Mouse (Mus musculus): ENCODE data around the gene Kcnmb1. TPM values are rescaled to one million over a fixed set of nuclear protein-coding genes. Genes with fewer than 3 reads are reported as not detected.
A peak's percentile ranks its signal among the peaks of the same experiment; 100 is the strongest.

Kcnmb1 gene
- polyA plus RNA-seq, 1 experiment from 2014 or later = 0.15 TPM

DNA sequence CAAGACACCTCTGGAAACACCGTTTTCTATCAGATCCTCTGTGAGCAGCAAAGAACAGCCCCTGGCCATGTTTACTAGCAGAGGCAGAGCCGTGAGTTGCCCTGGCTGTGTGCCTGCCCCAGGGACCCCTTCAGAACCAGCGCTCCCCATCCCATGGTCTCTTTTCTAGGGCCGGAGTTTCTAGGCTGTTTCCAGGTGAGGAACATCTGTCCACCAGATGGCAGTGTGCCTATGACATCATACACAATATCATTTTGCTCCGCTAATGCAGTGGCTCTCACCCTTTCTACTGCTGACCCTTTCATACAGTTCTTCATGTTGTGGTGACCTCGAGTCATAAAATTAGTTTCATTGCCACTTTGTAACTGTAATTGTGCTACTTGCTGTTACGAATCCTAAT is 34.2 kb upstream of the Kcnmb1 start:
- Histone ChIP-seq H3K36me3 (no peaks in the 10 kb centered on the region), H3K4me1 (replicated peaks) (peaks cover 43% of the 10 kb centered on the region), H3K4me3 (replicated peaks) (no peak overlapping the region), H3K4me2 (peak overlapping the region; percentile 3; the same call in 1 of the 2 replicates), H3K9ac (replicated peaks) (no peak overlapping the region), H3K27me3 (peaks cover 10% of the 10 kb centered on the region; the same call in 1 of the 2 replicates), H3K9me3 (no peaks in the 10 kb centered on the region), H3K27ac (no peak overlapping the region)
- ATAC-seq (ENCODE audit: insufficient number of reproducible peaks, insufficient read depth, low FRiP score, low TSS enrichment, low read depth) = peak; percentile 63
- 14% methylated on average over 7 of the region's 7 CpGs for WGBS

DNA sequence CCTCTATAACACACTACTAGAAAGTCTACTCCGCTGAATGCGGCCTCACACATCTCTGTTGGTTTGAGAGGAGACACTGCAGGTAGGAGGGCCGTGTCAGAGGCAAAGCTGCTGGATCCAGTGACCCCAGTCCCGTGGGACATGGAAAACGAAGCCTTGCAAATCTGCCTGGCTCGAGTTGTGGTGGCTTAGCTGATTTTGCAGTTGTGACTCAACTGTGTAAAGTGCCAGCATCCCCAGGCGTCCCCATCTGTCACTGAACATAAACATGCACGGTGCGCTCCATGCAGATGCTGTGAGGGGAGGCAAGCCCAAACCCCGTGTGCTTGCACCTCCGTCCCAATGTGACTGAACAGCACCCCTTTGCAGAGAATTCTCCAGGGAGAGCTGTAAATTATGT is 33.4 kb upstream of the Kcnmb1 start:
- Histone ChIP-seq H3K4me3 (replicated peaks) (no peak overlapping the region), H3K9me3 (no peaks in the 10 kb centered on the region), H3K36me3 (no peaks in the 10 kb centered on the region), H3K4me1 (replicated peaks) (peaks cover 43% of the 10 kb centered on the region), H3K27ac (no peak overlapping the region), H3K9ac (replicated peaks) (no peak overlapping the region), H3K27me3 (peaks cover 10% of the 10 kb centered on the region; the same call in 1 of the 2 replicates), H3K4me2 (no peak overlapping the region)
- WGBS = 57% methylated on average over 11 of the region's 11 CpGs
- ATAC-seq (ENCODE audit: insufficient number of reproducible peaks, insufficient read depth, low FRiP score, low TSS enrichment, low read depth) = no peak

DNA sequence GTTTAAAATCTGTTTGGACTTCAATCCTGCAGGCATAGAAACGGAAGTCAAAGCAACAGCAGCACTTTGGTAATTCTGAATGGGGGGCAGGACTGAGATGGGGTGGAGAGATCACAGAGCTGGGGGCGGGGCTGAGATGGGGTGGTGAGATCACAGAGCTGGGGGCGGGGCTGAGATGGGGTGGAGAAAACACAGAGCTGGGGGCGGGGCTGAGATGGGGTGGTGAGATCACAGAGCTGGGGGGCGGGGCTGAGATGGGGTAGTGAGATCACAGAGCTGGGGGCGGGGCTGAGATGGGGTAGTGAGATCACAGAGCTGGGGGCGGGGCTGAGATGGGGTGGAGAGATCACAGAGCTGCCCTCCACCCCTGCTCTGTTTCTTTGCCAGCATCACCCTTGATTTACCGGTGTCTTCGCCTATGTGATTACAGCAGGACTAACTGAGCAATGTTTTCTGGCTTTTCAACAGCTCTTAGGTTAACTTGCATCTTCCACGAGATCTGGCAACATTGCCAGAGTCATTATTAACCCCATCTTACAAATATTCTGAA is 30.9 kb upstream of the Kcnmb1 start:
- H3K9ac ChIP-seq (replicated peaks) = no peak overlapping the region
- no peak overlapping the region for H3K27ac ChIP-seq
- H3K36me3 ChIP-seq = no peaks in the 10 kb centered on the region
- no peaks in the 10 kb centered on the region for H3K9me3 ChIP-seq
- H3K4me3 ChIP-seq (replicated peaks) = no peak overlapping the region
- no peak for ATAC-seq (ENCODE audit: insufficient number of reproducible peaks, insufficient read depth, low FRiP score, low TSS enrichment, low read depth)
- peaks cover 10% of the 10 kb centered on the region; the same call in 1 of the 2 replicates for H3K27me3 ChIP-seq
- WGBS = 4% methylated on average over 10 of the region's 10 CpGs
- H3K4me2 ChIP-seq = peak overlapping the region; percentile 17
- H3K4me1 ChIP-seq (replicated peaks) = peaks cover 40% of the 10 kb centered on the region

DNA sequence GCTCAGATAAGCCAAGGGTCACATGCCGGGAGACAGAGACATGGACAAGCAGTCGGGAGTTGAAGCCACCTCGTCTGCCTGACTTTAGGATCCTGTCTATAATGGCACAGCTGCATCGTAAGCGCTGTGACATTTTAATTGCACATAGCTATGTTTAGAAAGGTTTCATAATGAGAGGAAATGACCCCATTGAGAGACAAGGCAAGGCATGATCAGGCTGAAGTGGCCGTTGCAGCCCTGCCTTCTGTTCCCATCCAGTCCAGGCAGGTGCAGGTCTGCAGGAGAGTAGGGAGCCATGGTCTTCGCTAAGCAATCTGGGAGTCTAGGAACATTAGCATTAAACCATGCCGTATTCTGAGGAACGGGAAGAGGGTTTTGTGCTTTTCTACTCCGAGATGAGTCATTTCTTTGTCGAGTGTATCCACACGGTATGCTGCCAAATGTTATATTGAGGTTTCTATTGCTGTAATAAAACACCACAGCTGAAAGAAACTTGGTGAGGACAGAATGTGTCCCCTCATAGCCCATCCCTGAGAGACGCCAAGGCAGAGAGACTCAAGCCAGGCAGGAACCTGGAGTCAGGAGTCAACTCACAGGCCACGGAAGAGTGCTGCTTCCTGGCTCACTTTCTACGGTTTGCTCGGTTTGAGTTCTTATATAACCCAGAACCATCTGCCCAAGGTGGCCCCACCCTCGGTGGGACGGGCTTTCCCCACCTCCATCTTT is 30.3 kb upstream of the Kcnmb1 start:
- Histone ChIP-seq H3K36me3 (no peaks in the 10 kb centered on the region), H3K27me3 (peaks cover 8% of the 10 kb centered on the region; the same call in 1 of the 2 replicates), H3K4me3 (replicated peaks) (no peak overlapping the region), H3K27ac (no peak overlapping the region), H3K4me2 (peak overlapping the region; percentile 17), H3K4me1 (replicated peaks) (peaks cover 45% of the 10 kb centered on the region), H3K9me3 (no peaks in the 10 kb centered on the region), H3K9ac (replicated peaks) (no peak overlapping the region)
- no peak for ATAC-seq (ENCODE audit: insufficient number of reproducible peaks, insufficient read depth, low FRiP score, low TSS enrichment, low read depth)
- 52% methylated on average over 18 of the region's 18 CpGs for WGBS

DNA sequence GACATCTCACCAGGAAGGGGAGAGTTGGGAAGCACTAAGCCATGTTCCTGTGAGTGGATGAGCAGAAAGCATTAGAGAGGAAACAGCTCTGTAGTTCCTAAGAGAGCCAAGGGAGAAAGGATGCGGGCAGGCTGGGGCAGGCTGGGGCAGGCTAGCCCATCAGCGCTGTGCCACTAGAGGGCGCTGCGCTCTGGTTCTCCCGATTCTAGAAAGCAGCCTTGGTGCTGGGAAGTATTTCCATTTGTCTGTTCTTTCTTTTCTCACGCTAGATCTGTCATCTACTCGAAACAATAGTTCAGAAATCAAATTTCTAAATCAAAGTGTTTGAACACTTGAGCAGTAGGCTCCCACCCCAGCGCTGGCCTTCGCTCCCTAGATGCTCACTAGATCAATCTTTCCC is 28.5 kb upstream of the Kcnmb1 start:
- ATAC-seq (ENCODE audit: insufficient number of reproducible peaks, insufficient read depth, low FRiP score, low TSS enrichment, low read depth) = no peak
- Histone ChIP-seq H3K4me3 (replicated peaks) (no peak overlapping the region), H3K27ac (no peak overlapping the region), H3K9me3 (no peaks in the 10 kb centered on the region), H3K4me1 (replicated peaks) (peaks cover 40% of the 10 kb centered on the region), H3K4me2 (no peak overlapping the region), H3K27me3 (no peaks in the 10 kb centered on the region), H3K9ac (replicated peaks) (no peak overlapping the region), H3K36me3 (no peaks in the 10 kb centered on the region)
- WGBS = 60% methylated on average over 9 of the region's 9 CpGs

DNA sequence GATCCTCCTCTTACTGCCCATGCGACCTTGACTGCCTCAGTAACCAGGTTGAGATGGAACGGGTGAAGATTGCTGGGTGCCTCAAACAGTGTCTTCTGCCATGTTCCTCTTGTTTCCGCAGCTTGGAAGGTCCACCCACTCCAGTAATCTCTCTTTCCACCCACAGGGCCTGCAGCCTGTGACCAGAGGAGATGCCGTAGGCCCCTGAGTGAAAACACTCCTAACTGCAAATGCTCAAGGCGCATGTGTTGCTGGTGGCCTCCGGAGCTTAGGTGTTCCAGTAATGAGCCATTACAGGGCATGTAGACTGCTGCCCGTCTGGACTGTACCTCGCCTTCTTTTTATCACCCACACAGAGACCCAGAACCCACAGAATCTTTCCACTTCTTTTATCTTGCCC is 25.2 kb upstream of the Kcnmb1 start:
- Histone ChIP-seq H3K9me3 (no peaks in the 10 kb centered on the region), H3K4me1 (replicated peaks) (peaks cover 32% of the 10 kb centered on the region), H3K9ac (replicated peaks) (no peak overlapping the region), H3K36me3 (no peaks in the 10 kb centered on the region), H3K27ac (no peak overlapping the region), H3K4me2 (no peak overlapping the region), H3K27me3 (no peaks in the 10 kb centered on the region), H3K4me3 (replicated peaks) (no peak overlapping the region)
- no peak for ATAC-seq (ENCODE audit: insufficient number of reproducible peaks, insufficient read depth, low FRiP score, low TSS enrichment, low read depth)
- WGBS = 69% methylated on average over 8 of the region's 8 CpGs

DNA sequence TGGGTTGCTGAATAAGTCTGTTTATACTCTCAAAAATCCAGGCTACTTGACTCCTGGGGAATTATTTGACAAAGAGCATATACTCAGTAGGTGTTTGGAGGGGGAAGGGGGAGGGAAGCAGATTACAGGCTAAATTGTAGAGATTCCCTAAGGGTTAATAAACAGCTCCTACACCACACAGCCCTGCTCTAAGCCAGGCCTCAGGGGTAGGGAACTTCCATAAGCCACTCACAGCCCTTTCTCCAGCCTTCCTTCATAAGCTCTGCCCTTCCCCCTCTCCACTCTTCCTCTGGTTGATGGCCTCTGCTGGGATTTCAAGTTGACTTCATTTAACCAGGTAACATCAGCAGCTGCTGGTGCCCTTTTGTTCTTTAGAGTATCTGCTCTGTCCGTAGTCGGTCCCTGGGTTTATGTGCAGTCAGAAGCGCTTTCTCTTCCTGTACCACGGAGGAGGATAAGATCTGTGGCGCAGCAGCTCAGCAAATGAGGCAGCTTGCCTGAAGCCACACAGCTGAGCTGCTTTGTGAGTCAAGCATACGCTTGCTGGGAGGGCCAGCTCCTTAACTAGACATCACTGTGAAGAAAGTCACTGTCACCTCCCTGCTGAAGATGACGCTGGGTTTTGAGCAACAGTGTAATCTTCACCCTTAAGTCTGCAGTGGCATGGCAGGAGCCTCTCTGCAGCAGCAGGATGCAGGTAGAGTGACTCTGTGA is 24.1 kb upstream of the Kcnmb1 start:
- ATAC-seq (ENCODE audit: insufficient number of reproducible peaks, insufficient read depth, low FRiP score, low TSS enrichment, low read depth) = peak; percentile 40; the same call in 1 of the 2 replicates
- peak overlapping the region; percentile 24; the same call in 1 of the 2 replicates for H3K27ac ChIP-seq
- 39% methylated on average over 7 of the region's 7 CpGs for WGBS

DNA sequence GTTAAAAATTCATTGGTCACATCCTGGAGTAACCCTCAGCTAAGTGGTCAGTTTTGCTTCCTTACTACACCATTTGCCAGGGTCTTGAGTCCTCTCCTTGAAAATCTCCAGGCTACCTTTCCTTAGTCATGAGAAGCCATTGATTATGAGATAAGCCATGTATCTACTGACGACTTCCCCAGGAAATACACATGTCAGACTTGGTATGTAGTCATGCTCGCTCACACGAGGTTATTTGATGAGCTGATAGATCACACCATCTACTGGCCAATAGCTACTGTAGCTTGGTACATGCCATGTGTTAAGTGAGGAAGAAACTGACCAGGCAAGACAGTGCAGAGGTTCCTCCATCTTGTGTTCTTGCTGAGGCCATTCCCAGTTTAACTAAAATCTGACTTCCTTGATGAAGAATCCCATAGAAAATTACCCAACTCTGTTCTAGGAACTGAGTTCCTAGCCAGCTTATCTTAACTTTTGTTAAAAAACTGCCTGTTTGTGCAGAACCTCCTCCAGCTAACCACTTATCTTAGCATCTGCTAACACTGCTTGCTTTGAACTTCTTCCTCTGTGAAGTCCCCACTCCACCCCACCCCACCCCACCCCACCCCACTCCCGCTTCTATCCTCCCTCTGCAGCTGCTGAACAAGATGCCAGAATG is 23.2 kb upstream of the Kcnmb1 start:
- Histone ChIP-seq H3K27me3 (no peaks in the 10 kb centered on the region), H3K4me1 (replicated peaks) (peaks cover 28% of the 10 kb centered on the region), H3K36me3 (no peaks in the 10 kb centered on the region), H3K9me3 (no peaks in the 10 kb centered on the region), H3K4me3 (replicated peaks) (no peak overlapping the region), H3K4me2 (no peak overlapping the region), H3K9ac (replicated peaks) (no peak overlapping the region), H3K27ac (no peak overlapping the region)
- no peak for ATAC-seq (ENCODE audit: insufficient number of reproducible peaks, insufficient read depth, low FRiP score, low TSS enrichment, low read depth)
- 83% methylated on average over 4 of the region's 4 CpGs for WGBS

More for the DNA sequence above, 24.1 kb upstream of the Kcnmb1 start:
- Histone ChIP-seq H3K9me3 (no peaks in the 10 kb centered on the region), H3K4me3 (replicated peaks) (no peak overlapping the region), H3K27me3 (no peaks in the 10 kb centered on the region), H3K9ac (replicated peaks) (no peak overlapping the region), H3K4me1 (replicated peaks) (peaks cover 28% of the 10 kb centered on the region), H3K36me3 (no peaks in the 10 kb centered on the region), H3K4me2 (no peak overlapping the region)

DNA sequence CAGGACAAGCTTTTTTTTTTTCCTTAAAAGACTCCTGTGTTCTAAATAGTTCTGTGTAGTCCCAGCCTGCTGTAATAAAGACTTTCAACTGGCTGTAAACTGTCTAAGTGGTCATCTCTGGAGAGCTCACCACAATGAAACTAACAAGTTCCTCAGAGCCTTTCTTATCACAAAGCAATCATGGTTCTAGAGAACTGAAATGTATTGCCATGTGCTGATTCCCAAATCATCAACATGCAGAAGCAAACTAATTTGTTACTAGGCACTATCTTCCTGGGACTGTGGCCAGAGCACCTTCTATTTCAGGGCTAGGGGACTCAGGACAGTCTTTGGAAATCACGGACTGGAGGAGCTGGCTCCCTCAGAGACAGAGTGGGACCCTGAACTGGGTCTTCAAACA is 19.2 kb upstream of the Kcnmb1 start:
- no peak overlapping the region for H3K27ac ChIP-seq
- WGBS = 71% methylated on average over 1 of the region's 1 CpGs
- H3K4me3 ChIP-seq (replicated peaks) = no peak overlapping the region
- ATAC-seq (ENCODE audit: insufficient number of reproducible peaks, insufficient read depth, low FRiP score, low TSS enrichment, low read depth) = no peak
- H3K36me3 ChIP-seq = no peaks in the 10 kb centered on the region
- no peak overlapping the region for H3K4me2 ChIP-seq
- no peaks in the 10 kb centered on the region for H3K9me3 ChIP-seq
- peaks cover 3% of the 10 kb centered on the region; the same call in 1 of the 2 replicates for H3K27me3 ChIP-seq
- H3K4me1 ChIP-seq (replicated peaks) = peaks cover 12% of the 10 kb centered on the region
- H3K9ac ChIP-seq (replicated peaks) = no peak overlapping the region

DNA sequence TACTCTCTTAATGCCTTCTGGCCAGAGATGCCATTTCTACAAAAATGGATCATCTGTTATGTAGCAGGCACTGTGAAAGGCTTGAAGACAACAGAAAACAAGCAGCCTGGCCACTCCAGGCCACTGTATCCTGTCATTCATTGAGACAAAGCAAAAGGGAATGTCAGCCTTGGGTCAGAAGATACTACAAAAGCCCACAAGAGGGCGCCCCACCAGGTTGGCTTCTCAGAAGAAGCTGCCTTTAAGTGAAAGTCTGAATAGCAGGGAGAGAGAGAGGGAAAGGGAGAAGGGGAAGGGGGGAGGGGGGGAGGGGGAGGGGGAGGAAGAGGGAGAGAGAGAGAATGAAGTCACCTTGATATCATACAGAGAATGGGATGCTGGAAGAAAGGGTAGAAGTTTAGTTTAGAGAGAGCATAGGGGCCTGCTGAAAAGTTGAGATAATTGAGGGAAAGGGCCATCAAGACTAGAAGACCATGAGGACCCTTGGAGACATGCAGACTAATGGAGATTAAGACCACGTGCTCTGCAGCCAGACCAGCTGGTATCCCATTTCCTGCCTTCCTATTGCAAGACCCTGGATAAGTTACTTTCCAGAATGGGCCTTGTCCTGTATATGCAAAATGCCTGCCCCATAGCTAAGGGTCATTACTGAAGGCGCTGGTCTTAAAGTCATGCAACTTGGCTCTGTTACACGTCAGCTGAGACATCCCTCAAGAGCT is 18.6 kb upstream of the Kcnmb1 start:
- ATAC-seq (ENCODE audit: insufficient number of reproducible peaks, insufficient read depth, low FRiP score, low TSS enrichment, low read depth) = no peak
- Histone ChIP-seq H3K9ac (replicated peaks) (no peak overlapping the region), H3K4me3 (replicated peaks) (no peak overlapping the region), H3K36me3 (no peaks in the 10 kb centered on the region), H3K4me1 (replicated peaks) (peaks cover 5% of the 10 kb centered on the region; the same call in 1 of the 2 replicates), H3K27ac (no peak overlapping the region), H3K4me2 (no peak overlapping the region), H3K27me3 (peaks cover 3% of the 10 kb centered on the region; the same call in 1 of the 2 replicates), H3K9me3 (no peaks in the 10 kb centered on the region)
- WGBS = 63% methylated on average over 4 of the region's 4 CpGs
